Mouse (Mus musculus) hindbrain, embryonic 13.5 days (tissue): Measurements from ENCODE around the gene Gm42372. TPM values are rescaled to one million over a fixed set of nuclear protein-coding genes. Genes with fewer than 3 reads are reported as not detected.
A peak's percentile ranks its signal among the peaks of the same experiment; 100 is the strongest.

Experiments
- ATAC-seq: fragments of 200-750 bp; cut with Nextera tagmentation; 2 replicates; pipeline ENCODE4 v1.8.0; 2017; ENCODE audit warnings: moderate TSS enrichment; ENCODE audit not compliant: low FRiP score
- H3K27ac ChIP-seq: fragments of 300-500 bp; sonication (generic); 2 replicates; pipeline ENCODE4 v1.5.1; 2015; ENCODE audit warnings: inconsistent platforms, mild to moderate bottlenecking, moderate library complexity
- H3K27me3 ChIP-seq: fragments of 300-500 bp; sonication (generic); 2 replicates; pipeline ENCODE4 v1.6.1; 2015; ENCODE audit warnings: mild to moderate bottlenecking, inconsistent platforms
- H3K36me3 ChIP-seq: fragments of 300-500 bp; sonication (generic); 2 replicates; pipeline ENCODE4 v1.6.1; 2015; ENCODE audit warnings: mild to moderate bottlenecking, inconsistent platforms
- H3K4me1 ChIP-seq: fragments of 300-500 bp; sonication (generic); replicated peaks from 2 replicates; pipeline ENCODE4 v1.6.1; 2015; ENCODE audit warnings: inconsistent platforms
- H3K4me2 ChIP-seq: fragments of 300-500 bp; sonication (generic); 2 replicates; pipeline ENCODE4 v1.6.1; 2015; ENCODE audit warnings: inconsistent platforms, mild to moderate bottlenecking, moderate library complexity
- H3K4me3 ChIP-seq: fragments of 300-500 bp; sonication (generic); 2 replicates; pipeline ENCODE4 v1.5.1; 2015; ENCODE audit warnings: mild to moderate bottlenecking, inconsistent platforms
- H3K9ac ChIP-seq: fragments of 300-500 bp; sonication (generic); 2 replicates; pipeline ENCODE4 v1.6.1; 2015; ENCODE audit warnings: mild to moderate bottlenecking, inconsistent platforms
- H3K9me3 ChIP-seq: fragments of 300-500 bp; sonication (generic); 2 replicates; pipeline ENCODE4 v1.6.1; 2016; ENCODE audit warnings: inconsistent platforms
- WGBS: fragments of 180-500 bp; shearing (Covaris S2); methylation state at CpG from one replicate; pipeline ENCODE4 v1.1.7; 2015; 5-methylcytosine and 5-hydroxymethylcytosine counted together
- polyA plus RNA-seq: library from polyadenylated mRNA; unstranded; fragments of >200 nt; fragmentation: Nextera tagmentation; extraction: Ambion mirVana; gene quantifications from 2 replicates; pipeline ENCODE4 v1.2.1, GENCODE M21; 2015

The Gm42372 gene
- polyA plus RNA-seq, 1 experiment from 2014 or later, result 3.7 TPM

- H3K9me3 ChIP-seq, result no peaks in the 10 kb centered on the region
- H3K36me3 ChIP-seq, result no peaks in the 10 kb centered on the region
- WGBS, result 86% methylated on average over 3 of the region's 3 CpGs
- H3K27me3 ChIP-seq, result no peaks in the 10 kb centered on the region
- H3K4me2 ChIP-seq, result no peak overlapping the region
- no peaks in the 10 kb centered on the region for H3K4me1 ChIP-seq
- ATAC-seq, result no peak
- no peak overlapping the region for H3K4me3 ChIP-seq
- no peak overlapping the region for H3K9ac ChIP-seq
- no peak overlapping the region for H3K27ac ChIP-seq
Measured at GRCm38 (mm10) chr7:16971160-16971559, 11.7 kb upstream of the Gm42372 start.

GRCm38 (mm10) chr7:16974018-16974417, 8.9 kb upstream of the Gm42372 start:
- no peak overlapping the region for H3K9ac ChIP-seq
- no peak overlapping the region for H3K4me3 ChIP-seq
- no peaks in the 10 kb centered on the region for H3K27me3 ChIP-seq
- H3K4me2 ChIP-seq, result no peak overlapping the region
- WGBS, result 46% methylated on average over 6 of the region's 6 CpGs
- H3K9me3 ChIP-seq, result no peaks in the 10 kb centered on the region
- ATAC-seq, result no peak
- no peaks in the 10 kb centered on the region for H3K4me1 ChIP-seq
- H3K36me3 ChIP-seq, result no peaks in the 10 kb centered on the region
- H3K27ac ChIP-seq, result no peak overlapping the region

DNA sequence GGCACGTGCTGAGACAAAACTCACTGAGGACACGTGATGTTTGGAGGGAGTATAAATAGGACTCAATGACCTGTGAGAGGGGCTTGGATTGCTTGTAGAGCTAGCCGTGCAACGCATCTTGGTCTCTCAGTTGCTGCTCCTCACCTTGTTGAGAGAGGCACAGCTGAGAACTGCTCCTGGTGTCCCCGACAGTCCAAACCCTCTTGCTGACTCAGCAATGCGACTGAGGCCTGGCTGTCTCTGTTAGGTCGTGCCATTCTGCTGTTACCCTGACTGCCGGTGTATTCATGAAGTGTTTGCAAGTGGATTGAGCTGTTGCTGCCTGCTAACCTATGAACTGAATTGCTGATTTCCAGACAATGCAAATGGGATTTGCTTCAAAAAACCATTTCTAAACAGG, 6.6 kb upstream of the Gm42372 start:
- Histone ChIP-seq H3K9ac (no peak overlapping the region), H3K9me3 (no peaks in the 10 kb centered on the region), H3K4me1 (peaks cover 9% of the 10 kb centered on the region), H3K27ac (no peak overlapping the region), H3K36me3 (no peaks in the 10 kb centered on the region), H3K27me3 (no peaks in the 10 kb centered on the region), H3K4me3 (no peak overlapping the region), H3K4me2 (no peak overlapping the region)
- no peak for ATAC-seq
- WGBS, result 60% methylated on average over 8 of the region's 8 CpGs

- Histone ChIP-seq H3K9ac (no peak overlapping the region), H3K4me2 (no peak overlapping the region), H3K36me3 (no peaks in the 10 kb centered on the region), H3K9me3 (no peaks in the 10 kb centered on the region), H3K27me3 (no peaks in the 10 kb centered on the region), H3K4me3 (no peak overlapping the region), H3K4me1 (peaks cover 24% of the 10 kb centered on the region), H3K27ac (no peak overlapping the region)
- no peak for ATAC-seq
- 85% methylated on average over 6 of the region's 6 CpGs for WGBS
Measured at GRCm38 (mm10) chr7:16978173-16978572, 4.7 kb upstream of the Gm42372 start.

GRCm38 (mm10) chr7:16978593-16978992, 4.3 kb upstream of the Gm42372 start:
- 85% methylated on average over 2 of the region's 3 CpGs for WGBS
- Histone ChIP-seq H3K9me3 (no peaks in the 10 kb centered on the region), H3K9ac (no peak overlapping the region), H3K27ac (no peak overlapping the region), H3K4me1 (peaks cover 28% of the 10 kb centered on the region), H3K27me3 (no peaks in the 10 kb centered on the region), H3K36me3 (no peaks in the 10 kb centered on the region), H3K4me3 (no peak overlapping the region), H3K4me2 (no peak overlapping the region)
- ATAC-seq, result no peak

GRCm38 (mm10) chr7:16980348-16980747, 2.5 kb upstream of the Gm42372 start:
- 8% methylated on average over 12 of the region's 12 CpGs for WGBS
- Histone ChIP-seq H3K9me3 (no peaks in the 10 kb centered on the region), H3K36me3 (no peaks in the 10 kb centered on the region), H3K27me3 (no peaks in the 10 kb centered on the region), H3K27ac (peak overlapping the region; percentile 73), H3K4me3 (0 out of 2 replicates have a peak overlapping the region, but pooled peaks have one; percentile 2), H3K4me2 (peak overlapping the region; percentile 43), H3K9ac (peak overlapping the region; percentile 51; the same call in 1 of the 2 replicates), H3K4me1 (peaks cover 42% of the 10 kb centered on the region)
- ATAC-seq, result peak; percentile 41; the same call in 1 of the 2 replicates

- Histone ChIP-seq H3K27ac (peak overlapping the region; percentile 77), H3K9me3 (no peaks in the 10 kb centered on the region), H3K4me2 (peak overlapping the region; percentile 15), H3K4me1 (peaks cover 77% of the 10 kb centered on the region), H3K27me3 (no peaks in the 10 kb centered on the region), H3K4me3 (no peak overlapping the region), H3K9ac (peak overlapping the region; percentile 55; the same call in 1 of the 2 replicates), H3K36me3 (no peaks in the 10 kb centered on the region)
- WGBS, result 26% methylated on average over 7 of the region's 7 CpGs
- peak; percentile 17; the same call in 1 of the 2 replicates for ATAC-seq
Measured at GRCm38 (mm10) chr7:16987541-16988149, 4.8 kb downstream of the Gm42372 start.

GRCm38 (mm10) chr7:16988405-16988804, 5.5 kb downstream of the Gm42372 start:
- ATAC-seq, result no peak
- Histone ChIP-seq H3K9ac (no peak overlapping the region), H3K27ac (peak overlapping the region; percentile 77), H3K4me2 (no peak overlapping the region), H3K4me3 (no peak overlapping the region), H3K36me3 (no peaks in the 10 kb centered on the region), H3K4me1 (peaks cover 71% of the 10 kb centered on the region), H3K9me3 (no peaks in the 10 kb centered on the region), H3K27me3 (0 out of 2 replicates have a peak, but pooled peaks cover under 1% of the 10 kb centered on the region)
- 34% methylated on average over 3 of the region's 3 CpGs for WGBS

DNA sequence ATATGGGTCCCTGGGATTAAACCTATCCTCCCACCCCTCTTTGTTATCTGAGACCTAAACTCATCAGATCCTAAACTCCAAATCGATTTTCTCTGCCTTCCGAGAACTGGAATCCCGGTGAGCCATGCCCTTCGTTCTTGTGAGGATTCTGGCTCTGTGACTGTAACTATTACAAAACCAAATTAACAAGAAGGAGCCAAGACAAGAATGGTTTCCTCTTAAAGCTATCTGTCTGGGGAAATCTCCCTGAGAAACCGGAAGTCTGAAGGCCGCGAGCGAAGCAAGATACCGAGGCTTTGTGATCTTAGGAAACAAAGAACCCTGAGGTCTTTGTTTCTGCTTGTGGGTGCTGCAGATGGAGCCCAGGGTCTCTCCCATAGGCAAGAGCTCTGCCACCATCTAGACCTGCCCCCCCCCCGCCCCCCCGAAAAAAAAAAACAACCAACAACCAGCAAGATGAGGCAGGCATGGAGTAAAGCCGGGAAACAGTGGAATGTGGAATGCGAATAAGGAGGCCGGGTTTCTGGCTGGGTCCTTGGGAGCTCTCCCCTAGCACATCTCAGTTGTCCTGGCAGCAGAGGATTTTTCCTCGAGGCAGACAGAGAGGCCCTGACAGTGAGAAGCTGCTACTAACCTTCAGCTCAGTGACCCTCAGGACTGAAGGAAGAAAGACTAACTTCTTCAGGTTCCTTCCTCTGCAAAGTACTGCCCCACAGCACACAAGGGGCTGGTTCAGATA, 7.3 kb downstream of the Gm42372 start:
- WGBS, result 31% methylated on average over 15 of the region's 15 CpGs
- Histone ChIP-seq H3K27ac (peak overlapping the region; percentile 66), H3K4me1 (peaks cover 72% of the 10 kb centered on the region), H3K9me3 (no peaks in the 10 kb centered on the region), H3K27me3 (peaks cover 13% of the 10 kb centered on the region), H3K4me3 (no peak overlapping the region), H3K4me2 (peak overlapping the region; percentile 6; the same call in 1 of the 2 replicates), H3K36me3 (no peaks in the 10 kb centered on the region), H3K9ac (no peak overlapping the region)
- no peak for ATAC-seq

- no peaks in the 10 kb centered on the region for H3K36me3 ChIP-seq
- 55% methylated on average over 18 of the region's 18 CpGs for WGBS
- peak overlapping the region; percentile 76 for H3K27ac ChIP-seq
- ATAC-seq, result peak; percentile 37; the same call in 1 of the 2 replicates
- peaks cover 69% of the 10 kb centered on the region for H3K4me1 ChIP-seq
- no peak overlapping the region for H3K4me3 ChIP-seq
- 0 out of 2 replicates have a peak overlapping the region, but pooled peaks have one; percentile 19 for H3K9ac ChIP-seq
- peaks cover 13% of the 10 kb centered on the region for H3K27me3 ChIP-seq
- no peak overlapping the region for H3K4me2 ChIP-seq
- H3K9me3 ChIP-seq, result no peaks in the 10 kb centered on the region
Measured at GRCm38 (mm10) chr7:16991681-16992450, 9.0 kb downstream of the Gm42372 start.

GRCm38 (mm10) chr7:16992451-16992807, 9.5 kb downstream of the Gm42372 start, which contains the start of gene Ccdc8:
Ccdc8 (plus strand) TSS chr7:16992708.
- Histone ChIP-seq H3K36me3 (no peaks in the 10 kb centered on the region), H3K9ac (peak within 1 kb of the TSS; percentile 67; the same call in 1 of the 2 replicates), H3K4me3 (peak within 1 kb of the TSS; percentile 41; the same call in 1 of the 2 replicates), H3K27me3 (peaks cover 13% of the 10 kb centered on the region), H3K9me3 (no peaks in the 10 kb centered on the region), H3K27ac (peak within 1 kb of the TSS; percentile 76), H3K4me2 (peak within 1 kb of the TSS; percentile 50), H3K4me1 (peaks cover 63% of the 10 kb centered on the region)
- no peak for ATAC-seq
- WGBS, result 95% methylated on average over 5 of the region's 5 CpGs
